Mouse (Mus musculus) right cerebral cortex, postnatal 36 days (tissue): ENCODE results near the gene Med29.
"Not testable (repeated sequence)": the region's sequence is repeated elsewhere in the genome, so short reads cannot be mapped to it uniquely, and the experiment has no call there.

ENCODE experiments used
- DNase-seq, 2 experiments: peaks; one replicate each; pipeline ENCODE4 v3.0.0; 2022; ENCODE audit warnings: low spot score in 2 of 2, mixed read lengths in 1 of 2

Gene Med29

DNA sequence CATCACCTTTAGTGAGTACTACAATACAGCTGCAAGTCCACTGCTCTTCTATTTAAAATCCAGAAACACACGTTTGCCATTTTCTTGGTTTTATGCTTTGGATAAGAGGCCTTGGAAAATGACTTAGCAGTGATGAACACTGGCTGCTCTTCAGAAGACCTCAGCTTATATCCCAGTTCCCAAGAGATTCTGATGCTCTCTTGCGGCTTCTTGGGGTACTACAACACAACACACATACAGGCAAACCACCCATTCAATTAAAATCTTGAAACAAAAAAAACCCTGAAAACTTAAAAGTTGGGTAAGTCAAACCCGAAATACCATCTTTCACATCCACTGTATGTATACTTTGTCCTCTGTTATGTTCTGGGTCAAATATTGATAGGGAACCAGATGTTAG, 5.5 kb upstream of the Med29 start:
- DNase-seq = no peak

- no peak for DNase-seq
These were observed 2.9 kb upstream of the Med29 start for GRCm38 (mm10) chr7:28395425-28395824.

- DNase-seq = no peak
These were observed 904 bp upstream of the Med29 start for GRCm38 (mm10) chr7:28393272-28393951.

DNA sequence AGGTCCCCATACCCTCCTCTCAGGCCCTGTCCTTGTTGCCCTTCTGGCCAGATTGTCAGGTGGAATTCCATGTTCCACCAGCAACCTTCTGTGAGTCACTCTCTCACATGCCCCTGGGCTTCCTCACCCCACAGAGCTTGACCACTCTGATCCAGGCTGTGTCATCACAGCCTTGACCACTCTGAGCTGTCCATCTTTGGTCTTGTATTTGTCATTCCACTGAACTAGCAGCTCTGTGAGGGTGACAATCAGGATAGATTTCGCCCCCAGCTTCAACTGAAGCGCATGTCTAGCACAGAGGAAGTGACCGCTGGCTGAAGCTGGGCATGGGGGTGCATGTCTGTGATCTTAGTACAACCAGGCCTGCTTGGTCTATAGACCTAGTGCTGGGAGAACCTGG, 2.2 kb downstream of the Med29 start:
- DNase-seq = no peak

GRCm38 (mm10) chr7:28387384-28387783, 5.1 kb downstream of the Med29 start:
- DNase-seq = not testable (repeated sequence)

- DNase-seq = not testable (repeated sequence)
These were observed 5.6 kb downstream of the Med29 start for GRCm38 (mm10) chr7:28386877-28387276.

GRCm38 (mm10) chr7:28386462-28386861, 6.0 kb downstream of the Med29 start:
- peak; percentile 52 to 56 for DNase-seq

DNA sequence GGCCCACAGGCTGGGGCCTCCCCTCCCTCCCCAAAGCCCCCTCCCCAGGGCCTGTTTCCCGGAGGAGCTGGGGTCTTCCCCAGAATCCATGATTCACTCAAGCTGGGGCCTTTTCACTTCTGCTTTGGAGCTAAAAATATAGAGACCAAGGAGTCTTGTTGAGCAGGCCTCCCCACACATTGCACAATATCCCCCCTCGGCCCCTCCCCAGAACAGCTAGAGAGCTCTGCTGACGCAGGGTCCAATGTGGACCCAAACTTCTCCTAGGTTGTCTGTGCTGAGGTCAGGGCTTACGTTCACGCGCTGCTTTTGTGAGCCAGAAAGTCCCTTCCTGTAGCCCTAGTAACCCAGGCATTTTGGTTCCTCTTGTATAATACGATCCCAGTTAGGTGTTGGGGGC, 6.5 kb downstream of the Med29 start:
- no peak for DNase-seq

DNA sequence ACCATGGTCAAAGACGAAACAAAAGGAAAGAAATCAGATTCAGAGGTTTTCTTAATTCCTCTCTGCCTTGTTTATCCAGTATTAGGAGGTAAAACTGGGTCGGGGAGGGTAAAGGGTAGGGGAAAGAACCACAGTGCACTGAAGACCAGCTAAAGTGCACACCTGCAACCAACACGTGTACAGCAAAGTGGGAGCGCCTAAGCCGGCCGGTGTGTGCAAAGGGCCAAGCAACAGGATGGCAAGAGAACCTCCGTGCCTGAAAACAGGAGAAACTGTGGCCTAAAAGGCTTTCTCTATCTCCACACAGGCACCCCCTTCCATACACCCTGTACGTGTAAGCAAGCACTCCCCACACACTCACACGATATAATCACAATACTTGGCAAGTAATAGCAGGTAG, 7.3 kb downstream of the Med29 start:
- no peak for DNase-seq

- no peak for DNase-seq
These were observed 8.3 kb downstream of the Med29 start for GRCm38 (mm10) chr7:28384162-28384561.

- DNase-seq = no peak
These were observed 8.9 kb downstream of the Med29 start for GRCm38 (mm10) chr7:28383606-28384005.

DNA sequence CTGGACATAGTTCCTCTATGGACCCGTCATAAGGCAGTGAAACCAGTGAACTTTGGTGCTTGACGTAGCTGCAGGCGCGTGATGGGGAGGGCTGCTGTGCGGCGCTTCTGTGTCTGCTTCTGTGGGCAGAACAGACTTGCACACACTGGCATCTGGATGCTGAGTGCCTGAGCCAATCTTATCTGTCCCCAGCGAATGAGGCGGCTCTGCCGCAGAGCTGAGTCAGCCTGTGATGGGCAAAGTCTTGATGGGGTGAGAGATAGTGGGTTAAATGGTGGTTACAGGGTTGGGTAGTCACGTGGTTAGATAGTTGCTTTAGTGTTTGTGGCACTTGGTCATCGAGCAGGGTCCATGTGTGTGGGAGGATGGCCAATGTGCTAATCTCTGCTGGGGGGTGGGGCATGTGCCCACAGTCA, 9.5 kb downstream of the Med29 start:
- peak; percentile 70 to 75 for DNase-seq

DNA sequence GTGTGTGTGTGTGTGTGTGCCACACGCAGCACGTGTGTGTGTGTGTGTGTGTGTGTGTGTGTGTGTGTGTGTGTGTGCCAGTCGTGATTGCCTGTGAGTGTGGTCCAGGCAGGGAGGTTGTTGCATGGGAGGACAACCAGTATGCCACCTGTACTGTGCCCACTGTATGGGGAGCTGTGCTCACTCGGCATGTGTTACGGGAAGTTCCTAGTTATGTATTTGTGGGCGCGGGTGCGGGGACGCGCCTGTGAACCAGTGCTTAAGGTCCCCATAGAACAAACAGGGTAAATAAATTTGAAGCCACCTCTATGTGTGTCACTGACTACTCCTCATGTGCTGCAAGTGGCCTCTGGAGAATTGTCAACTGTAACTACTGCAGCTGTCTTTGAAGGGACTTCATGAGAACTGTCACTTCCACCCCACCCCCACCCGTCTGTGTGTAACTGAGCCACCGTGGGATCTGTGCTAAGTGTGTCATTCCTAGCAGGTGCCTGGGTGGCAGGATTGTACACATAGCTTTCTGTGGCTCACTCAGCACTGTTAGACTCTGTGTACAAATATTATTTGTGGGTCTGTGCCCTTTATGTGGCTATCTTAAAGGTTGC, 10.1 kb downstream of the Med29 start:
- DNase-seq = no peak

- DNase-seq = peak in 1 of 2 experiments; percentile 41
These were observed 10.6 kb downstream of the Med29 start for GRCm38 (mm10) chr7:28381938-28382337.

GRCm38 (mm10) chr7:28381017-28381790, 11.3 kb downstream of the Med29 start:
- DNase-seq = no peak

DNA sequence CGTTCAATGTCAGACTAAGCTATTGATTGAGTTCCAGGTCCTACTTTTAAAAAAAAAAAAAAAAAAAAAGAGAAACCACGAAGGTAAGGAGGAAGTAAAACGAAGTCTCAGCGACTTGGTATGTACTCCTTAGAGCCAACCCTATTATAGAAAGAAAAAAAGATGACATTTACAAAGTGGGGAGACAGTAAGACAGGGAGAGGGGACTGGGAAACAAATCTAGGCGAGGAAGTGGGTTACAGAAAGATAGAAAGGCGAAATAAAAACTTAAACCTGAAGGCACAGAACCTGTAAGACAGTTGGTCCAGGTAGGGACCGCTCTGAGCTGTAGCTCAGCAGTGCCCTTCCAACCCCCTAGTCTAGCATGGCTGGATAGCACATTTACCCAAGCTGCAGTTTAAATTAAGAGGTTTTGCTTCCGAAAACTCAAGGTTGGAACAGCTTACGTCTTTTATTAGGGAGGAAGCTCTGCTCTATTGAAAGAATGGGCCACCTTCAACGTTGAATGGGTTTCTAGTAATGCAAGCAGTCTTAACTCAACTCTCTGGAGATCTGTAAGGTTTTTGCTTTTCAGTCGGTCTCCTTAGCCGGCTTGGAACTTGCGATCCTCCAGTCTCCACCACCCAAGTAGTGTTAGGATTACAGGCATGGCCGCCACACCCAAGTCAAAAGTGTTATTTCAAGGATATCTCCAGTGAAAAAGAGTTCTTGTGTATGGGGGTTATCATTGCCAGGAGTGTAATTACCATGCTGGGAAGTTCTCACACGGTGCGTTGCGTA, 12.1 kb downstream of the Med29 start, which contains the start of gene Zfp36:
Zfp36 (minus strand) TSS at position 17 of the 780 bp plus-strand sequence.
- DNase-seq = no peak

- peak; percentile 68 to 72 for DNase-seq
These were observed 13.5 kb downstream of the Med29 start for GRCm38 (mm10) chr7:28378769-28379651.

DNA sequence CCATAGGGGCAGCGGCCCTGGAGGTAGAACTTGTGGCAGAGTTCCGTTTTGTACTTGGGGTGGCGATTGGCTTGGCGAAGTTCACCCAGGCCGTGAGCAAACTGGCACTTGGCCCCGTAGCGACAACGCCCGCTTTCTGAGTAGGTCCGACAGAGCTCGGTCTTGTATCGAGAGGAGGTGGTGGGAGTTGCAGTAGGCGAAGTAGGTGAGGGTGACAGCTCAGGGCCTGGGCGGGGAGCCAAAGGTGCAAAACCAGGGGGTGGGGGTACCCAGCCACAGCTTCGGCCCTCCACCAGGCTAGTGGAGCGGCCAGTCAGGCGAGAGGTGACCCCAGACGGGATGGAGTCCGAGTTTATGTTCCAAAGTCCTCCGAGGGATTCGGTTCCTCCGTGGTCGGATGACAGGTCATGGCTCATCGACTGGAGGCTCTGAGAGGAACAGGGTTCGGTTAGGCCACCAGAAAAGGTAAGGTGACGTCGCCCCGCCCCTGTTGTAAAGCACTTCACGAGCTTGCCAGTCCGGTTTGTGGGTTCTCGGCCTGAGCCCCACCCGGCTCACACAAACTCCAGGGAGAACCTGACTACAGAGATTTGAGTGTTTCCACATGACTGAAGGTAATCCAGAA, 14.3 kb downstream of the Med29 start:
- DNase-seq = no peak

DNA sequence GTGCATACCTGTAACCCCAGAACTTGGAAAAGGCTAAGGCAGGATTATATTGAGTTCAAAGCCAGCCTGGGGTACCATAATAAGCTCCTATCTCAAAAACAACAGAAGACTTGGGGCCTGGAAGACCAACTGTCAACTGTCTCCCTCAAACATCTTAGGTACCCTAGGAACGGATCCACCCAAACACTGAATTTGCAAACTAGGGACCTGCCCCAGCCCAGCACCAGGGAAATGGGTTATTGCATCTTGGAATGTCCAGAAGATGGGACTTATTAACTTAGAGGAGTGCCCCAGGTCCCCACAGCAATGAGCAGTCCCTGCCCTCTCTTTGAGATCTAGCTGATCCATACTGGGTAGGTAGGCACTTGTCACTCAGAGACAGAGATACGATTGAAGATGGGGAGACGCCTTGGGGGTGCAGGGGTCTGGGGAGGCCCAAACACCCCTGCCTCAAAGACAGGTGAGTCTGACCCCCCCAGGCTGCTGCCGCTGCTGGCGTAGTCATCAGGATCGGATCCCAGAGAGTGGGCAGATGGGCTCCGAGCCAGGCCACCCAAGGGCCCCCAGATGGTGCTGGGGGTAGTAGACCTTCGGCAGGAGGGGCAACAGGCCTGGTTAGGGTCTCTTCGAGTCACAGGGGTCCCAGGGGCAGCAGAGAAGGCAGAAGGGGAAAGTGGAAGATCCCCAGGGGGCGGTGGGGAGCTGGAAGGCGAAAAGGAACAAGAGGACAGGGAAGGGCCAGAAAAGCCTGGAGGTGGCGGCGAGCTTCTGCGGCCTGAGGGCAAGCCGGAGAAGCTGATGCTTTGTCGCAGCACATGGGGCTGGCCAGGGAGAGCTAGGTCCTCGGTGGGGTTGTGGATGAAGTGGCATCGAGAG, 15.1 kb downstream of the Med29 start:
- DNase-seq = no peak
